7 mouse cellular contexts compared by ENCODE assay signal in the genomic region with DNA sequence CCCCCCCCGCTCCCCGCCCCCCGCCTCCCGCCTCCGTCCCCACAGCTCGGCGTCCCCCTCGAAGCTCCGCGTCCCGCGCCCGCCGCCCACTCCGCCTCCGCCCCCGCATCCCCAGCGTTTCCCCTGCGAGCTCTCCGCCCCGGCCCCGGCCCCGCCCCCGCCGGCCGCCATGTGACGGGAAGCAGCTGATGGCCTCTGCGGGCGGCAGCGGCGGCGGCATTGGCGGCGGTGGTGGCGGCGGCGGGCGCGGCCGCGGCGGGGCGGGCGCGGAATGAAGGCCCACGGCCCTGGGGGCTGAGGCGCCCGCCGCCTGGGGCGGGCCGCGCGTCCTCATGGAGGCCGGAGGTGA. TPM values are rescaled to one million over a fixed set of nuclear protein-coding genes. Genes with fewer than 3 reads are reported as not detected.
DNase-seq lines count a peak whose midpoint lies in the region; ATAC-seq lines count a peak whose summit lies in the region.

A gene (plus strand): TSS at position 176 of the 349 bp plus-strand sequence.

- H3K9ac ChIP-seq in intestine, embryonic 15.5 days, result peak within 1 kb of the TSS; percentile 91
- H3K9ac ChIP-seq in midbrain, embryonic 11.5 days (ENCODE audit: low read length), result peak within 1 kb of the TSS; percentile 91

- peak; percentile 75 for DNase-seq in adrenal gland, adult 8-10 months
- peak; percentile 86 for DNase-seq in embryo, embryonic 11 days
- peak; percentile 76 to 87 for DNase-seq in gastrocnemius, postnatal 4 days (ENCODE audit: low spot score in 2 of 2)
- DNase-seq in limb, embryonic 10.5 days (ENCODE audit: low spot score), result peak; percentile 90
- peak; percentile 94 for DNase-seq in midbrain, embryonic 11.5 days (ENCODE audit: low spot score, missing footprints)
- peak; percentile 87 for DNase-seq in right cerebral cortex, postnatal 4 days

- 0% methylated on average over 1 of the region's 54 CpGs for WGBS in intestine, embryonic 15.5 days
- WGBS in limb, embryonic 10.5 days, result under 1% methylated on average over 33 of the region's 54 CpGs
- 2% methylated on average over 12 of the region's 54 CpGs for WGBS in midbrain, embryonic 11.5 days

- no peaks in the 10 kb centered on the region for H3K9me3 ChIP-seq in intestine, embryonic 15.5 days
- no peaks in the 10 kb centered on the region for H3K9me3 ChIP-seq in limb, embryonic 10.5 days (replicated peaks)
- no peaks in the 10 kb centered on the region for H3K9me3 ChIP-seq in midbrain, embryonic 11.5 days (ENCODE audit: control insufficient read depth, low read length)

- peaks cover 30% of the 10 kb centered on the region for H3K4me1 ChIP-seq in intestine, embryonic 15.5 days (replicated peaks)
- H3K4me1 ChIP-seq in limb, embryonic 10.5 days, result peaks cover 44% of the 10 kb centered on the region
- peaks cover 27% of the 10 kb centered on the region for H3K4me1 ChIP-seq in midbrain, embryonic 11.5 days (ENCODE audit: control insufficient read depth, insufficient read depth, low read length)

- peak within 1 kb of the TSS; percentile 94 for H3K27ac ChIP-seq in intestine, embryonic 15.5 days
- peak within 1 kb of the TSS; percentile 93 for H3K27ac ChIP-seq in limb, embryonic 10.5 days
- peak within 1 kb of the TSS; percentile 85 for H3K27ac ChIP-seq in midbrain, embryonic 11.5 days (ENCODE audit: low read depth, low read length)

- H3K36me3 ChIP-seq in intestine, embryonic 15.5 days, result 0 out of 2 replicates have a peak, but pooled peaks cover 1% of the 10 kb centered on the region
- no peaks in the 10 kb centered on the region for H3K36me3 ChIP-seq in limb, embryonic 10.5 days
- H3K36me3 ChIP-seq in midbrain, embryonic 11.5 days (ENCODE audit: control insufficient read depth, insufficient read depth, low read length), result no peaks in the 10 kb centered on the region

- peak within 1 kb of the TSS; percentile 93 for H3K4me3 ChIP-seq in intestine, embryonic 15.5 days (replicated peaks)
- peak within 1 kb of the TSS; percentile 91 for H3K4me3 ChIP-seq in limb, embryonic 10.5 days
- H3K4me3 ChIP-seq in midbrain, embryonic 11.5 days (ENCODE audit: low read depth, low read length), result peak within 1 kb of the TSS; percentile 85

- ATAC-seq in intestine, embryonic 15.5 days, result peak; percentile 65
- ATAC-seq in midbrain, embryonic 11.5 days (ENCODE audit: low FRiP score), result peak; percentile 83

- H3K4me2 ChIP-seq in intestine, embryonic 15.5 days (replicated peaks), result peak within 1 kb of the TSS; percentile 83
- peak within 1 kb of the TSS; percentile 87 for H3K4me2 ChIP-seq in midbrain, embryonic 11.5 days

- no peaks in the 10 kb centered on the region for H3K27me3 ChIP-seq in intestine, embryonic 15.5 days (replicated peaks)
- H3K27me3 ChIP-seq in limb, embryonic 10.5 days (ENCODE audit: low read depth, poor library complexity, severe bottlenecking), result no peaks in the 10 kb centered on the region
- H3K27me3 ChIP-seq in midbrain, embryonic 11.5 days (ENCODE audit: control insufficient read depth, insufficient read depth, low read length), result no peaks in the 10 kb centered on the region

RNA-seq across cellular contexts. Expression of the gene that starts here (rescaled TPM):
- 100 to 1,000 TPM; 138 to 152 (median 146) TPM for total RNA-seq in adrenal gland, adult 8-10 months (2022)
- 100 to 1,000 TPM in 1 of 2 experiments, 10 to 100 TPM in 1; 95.9 to 107 TPM for total RNA-seq in gastrocnemius, postnatal 4 days (2021)
- polyA plus RNA-seq in intestine, embryonic 15.5 days (2015; fragmentation: Nextera tagmentation; extraction: Ambion mirVana), result 82.6 and 94.5 TPM in 2 replicates
- polyA plus RNA-seq in limb, embryonic 10.5 days (2016; fragmentation: Nextera tagmentation; extraction: Ambion mirVana), result 37.2 and 41.7 TPM in 2 replicates
- 72.7 and 84.2 TPM in 2 replicates for polyA plus RNA-seq in midbrain, embryonic 11.5 days (2014; fragmentation: Nextera tagmentation; extraction: Ambion mirVana)

Comparison
In these comparisons a context has a peak if more than half of its experiments do, and no peak if none do; other contexts are left out.
1. Peak in every context shown above with its lines: DNase-seq, ATAC-seq, H3K4me3 ChIP-seq and H3K27ac ChIP-seq.